Mouse (Mus musculus): ENCODE measurements around the gene Srrm1.

GRCm38 (mm10) chr4:135310371-135310770, 42.8 kb downstream of the Srrm1 start:
- TF ChIP-seq CTCF (IDR thresholded peaks at IDR 0.05; ENCODE audit: extremely low read depth, insufficient read length, insufficient replicate concordance, low read depth, low read length) (no peak), POLR2A (IDR thresholded peaks at IDR 0.05; ENCODE audit: low read depth, low read length) (no peak)
